Mouse (Mus musculus) MEL (cell line): Measurements from ENCODE around the gene Eif4e3.

Source experiments
- CHD1 ChIP-seq: IDR thresholded peaks from 2 replicates; pipeline ENCODE4 v1.6.1; 2012; ENCODE audit warnings: low read depth, mild to moderate bottlenecking, inconsistent platforms, low read length, improper control_type of control experiment
- CTCF ChIP-seq, 3 experiments: IDR thresholded peaks in 2 of 3; conservative IDR thresholded peaks in 1 of 3; 2 replicates each; pipeline ENCODE4 v1.5.1; 2011 to 2012; ENCODE audit warnings: low read length in 3 of 3, low read depth in 2 of 3, mild to moderate bottlenecking in 2 of 3, improper control_type of control experiment in 1 of 3, inconsistent platforms in 1 of 3, mixed read lengths in 1 of 3, moderate library complexity in 1 of 3; ENCODE audit not compliant: control insufficient read depth in 1 of 3, insufficient read depth in 1 of 3, poor library complexity in 1 of 3, severe bottlenecking in 1 of 3
- EP300 ChIP-seq, 2 experiments: IDR thresholded peaks; 2 replicates each; pipeline ENCODE4 v1.6.1; 2011; ENCODE audit warnings: improper control_type of control experiment in 2 of 2, low read length in 2 of 2, low read depth in 1 of 2, mild to moderate bottlenecking in 1 of 2
- MAFK ChIP-seq: IDR thresholded peaks from 2 replicates; pipeline ENCODE4 v1.6.1; 2011; ENCODE audit warnings: low read depth, mild to moderate bottlenecking, low read length, improper control_type of control experiment, borderline replicate concordance
- POLR2A ChIP-seq, 2 experiments: IDR thresholded peaks; 2 replicates each; pipeline ENCODE4 v1.6.1; 2011 to 2012; ENCODE audit warnings: low read length in 2 of 2, mild to moderate bottlenecking in 2 of 2, control low read depth in 1 of 2, improper control_type of control experiment in 1 of 2, low read depth in 1 of 2, moderate library complexity in 1 of 2; ENCODE audit not compliant: control insufficient read depth in 1 of 2, insufficient read depth in 1 of 2, poor library complexity in 1 of 2
- POLR2AphosphoS2 ChIP-seq: IDR thresholded peaks from 2 replicates; pipeline ENCODE4 v1.6.1; 2011; ENCODE audit warnings: low read length, improper control_type of control experiment
- SIN3A ChIP-seq: IDR thresholded peaks from 2 replicates; pipeline ENCODE4 v1.6.1; 2012; ENCODE audit warnings: low read length, improper control_type of control experiment, inconsistent platforms
- USF1 ChIP-seq: IDR thresholded peaks from 2 replicates; pipeline ENCODE4 v1.6.1; 2014; ENCODE audit warnings: low read depth, mild to moderate bottlenecking, inconsistent platforms, low read length, improper control_type of control experiment, moderate library complexity
- ZC3H11A ChIP-seq: IDR thresholded peaks from 2 replicates; pipeline ENCODE4 v1.6.1; 2012; ENCODE audit warnings: low read depth, mild to moderate bottlenecking, inconsistent platforms, low read length, improper control_type of control experiment

DNA sequence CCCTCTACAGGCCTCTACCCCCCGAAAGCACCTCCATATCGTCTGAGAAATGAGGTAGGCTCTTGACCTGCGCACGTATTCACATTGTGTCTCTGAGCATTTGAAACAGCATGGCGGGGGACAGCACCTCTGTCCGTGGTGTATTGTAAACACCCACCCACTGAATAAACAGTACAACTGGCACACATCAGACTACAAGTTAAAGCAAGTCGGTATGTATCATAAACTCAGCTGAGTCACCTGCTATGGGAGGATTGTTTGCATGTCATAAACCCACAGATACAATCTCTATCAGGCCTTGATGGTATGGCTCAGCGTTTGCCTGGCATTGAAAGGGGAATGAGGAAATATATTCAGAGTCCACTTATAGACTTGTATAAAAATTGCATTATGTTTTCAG lies 10.8 kb upstream of the Eif4e3 start:
- TF ChIP-seq SIN3A: no peak
- no peak for TF ChIP-seq POLR2A (IDR thresholded peaks at IDR 0.05; ENCODE audit: control insufficient read depth in 1 of 2, insufficient read depth in 1 of 2, low read depth in 1 of 2, low read length in 2 of 2, poor library complexity in 1 of 2)
- TF ChIP-seq ZC3H11A: no peak
- TF ChIP-seq EP300 (IDR thresholded peaks at IDR 0.05; ENCODE audit: low read depth in 1 of 2, low read length in 2 of 2): no peak
- TF ChIP-seq CTCF (IDR thresholded peaks at IDR 0.05 in 2 of 3, conservative IDR thresholded peaks at IDR 0.05 in 1 of 3; ENCODE audit: control insufficient read depth in 1 of 3, insufficient read depth in 1 of 3, low read depth in 2 of 3, low read length in 3 of 3, poor library complexity in 1 of 3, severe bottlenecking in 1 of 3): no peak
- TF ChIP-seq POLR2AphosphoS2: no peak
- no peak for TF ChIP-seq MAFK
- TF ChIP-seq USF1: no peak
- TF ChIP-seq CHD1: no peak
